Mouse (Mus musculus) kidney, postnatal 0 days (tissue): ENCODE measurements around the gene Gins3. TPM values are rescaled to one million over a fixed set of nuclear protein-coding genes. Genes with fewer than 3 reads are reported as not detected.
"Not testable (repeated sequence)": the region's sequence is repeated elsewhere in the genome, so short reads cannot be mapped to it uniquely, and the experiment has no call there.

Experiments used
- ATAC-seq: fragments of 200-750 bp; cut with Nextera tagmentation; replicated peaks from 2 replicates; pipeline ENCODE4 v1.8.0; 2017; ENCODE audit warnings: low read depth, moderate number of reproducible peaks, moderate TSS enrichment, moderate library complexity; ENCODE audit not compliant: low FRiP score
- DNase-seq: peaks from one replicate; pipeline ENCODE4 v3.0.0-alpha.2; 2016; ENCODE audit warnings: low spot score
- H3K27ac ChIP-seq: fragments of 300-500 bp; sonication (generic); 2 replicates; pipeline ENCODE4 v1.5.1; 2014; ENCODE audit warnings: mild to moderate bottlenecking
- H3K27me3 ChIP-seq: fragments of 300-500 bp; sonication (generic); 2 replicates; pipeline ENCODE4 v1.6.1; 2014; ENCODE audit warnings: low read length, mixed read lengths; ENCODE audit not compliant: insufficient read depth
- H3K36me3 ChIP-seq: fragments of 300-500 bp; sonication (generic); 2 replicates; pipeline ENCODE4 v1.6.1; 2014; ENCODE audit warnings: low read length, mixed read lengths; ENCODE audit not compliant: insufficient read depth
- H3K4me1 ChIP-seq: fragments of 300-500 bp; sonication (generic); replicated peaks from 2 replicates; pipeline ENCODE4 v1.6.1; 2014; ENCODE audit warnings: antibody characterized with exemption, low read length, mixed read lengths; ENCODE audit not compliant: insufficient read depth
- H3K4me2 ChIP-seq: fragments of 300-500 bp; sonication (generic); 2 replicates; pipeline ENCODE4 v1.6.1; 2014; ENCODE audit warnings: mild to moderate bottlenecking, low read length, moderate library complexity, mixed read lengths
- H3K4me3 ChIP-seq: fragments of 300-500 bp; sonication (generic); replicated peaks from 2 replicates; pipeline ENCODE4 v1.5.1; 2014; ENCODE audit warnings: low read depth, low read length
- H3K9ac ChIP-seq: fragments of 300-500 bp; sonication (generic); 2 replicates; pipeline ENCODE4 v1.6.1; 2014; ENCODE audit warnings: low read depth, low read length
- H3K9me3 ChIP-seq: fragments of 300-500 bp; sonication (generic); replicated peaks from 2 replicates; pipeline ENCODE4 v1.6.1; 2016; ENCODE audit warnings: low read length, inconsistent platforms, mixed read lengths
- CTCF ChIP-seq: IDR thresholded peaks from 2 replicates; pipeline ENCODE4 v1.5.1; 2016; ENCODE audit warnings: antibody characterized with exemption, low read depth, mild to moderate bottlenecking, moderate library complexity
- WGBS: fragments of 180-500 bp; shearing (Covaris S2); extraction: QIAGEN DNeasy Blood & Tissue Kit; methylation state at CpG from one replicate; pipeline ENCODE4 v1.1.7; 2014; 5-methylcytosine and 5-hydroxymethylcytosine counted together
- polyA plus RNA-seq: library from polyadenylated mRNA; unstranded; fragments of >200 nt; fragmentation: Nextera tagmentation; extraction: Ambion mirVana; gene quantifications from 2 replicates; pipeline ENCODE4 v1.2.1, GENCODE M21; 2015

Gene Gins3
- polyA plus RNA-seq, 1 experiment from 2014 or later, result 9.9 TPM

- no peaks in the 10 kb centered on the region for H3K36me3 ChIP-seq
Observed at GRCm38 (mm10) chr8:95595131-95595530, 38.1 kb upstream of the Gins3 start.

GRCm38 (mm10) chr8:95596841-95597241, 36.4 kb upstream of the Gins3 start:
- H3K36me3 ChIP-seq, result no peaks in the 10 kb centered on the region
- no peak overlapping the region for H3K4me2 ChIP-seq
- ATAC-seq (no peak), DNase-seq (no peak)
- 56% methylated on average over 4 of the region's 4 CpGs for WGBS
- H3K9ac ChIP-seq, result no peak overlapping the region
- no peak overlapping the region for H3K4me3 ChIP-seq
- H3K4me1 ChIP-seq, result no peaks in the 10 kb centered on the region
- no peaks in the 10 kb centered on the region for H3K27me3 ChIP-seq
- TF ChIP-seq CTCF, result no peak
- H3K27ac ChIP-seq, result no peak overlapping the region
- H3K9me3 ChIP-seq, result no peaks in the 10 kb centered on the region

More at GRCm38 (mm10) chr8:95595131-95595530, 38.1 kb upstream of the Gins3 start:
- H3K9ac ChIP-seq, result no peak overlapping the region
- H3K27me3 ChIP-seq, result no peaks in the 10 kb centered on the region
- H3K4me3 ChIP-seq, result no peak overlapping the region
- no peak for TF ChIP-seq CTCF
- WGBS, result 82% methylated on average over 14 of the region's 14 CpGs
- H3K9me3 ChIP-seq, result no peaks in the 10 kb centered on the region
- no peak overlapping the region for H3K4me2 ChIP-seq
- no peaks in the 10 kb centered on the region for H3K4me1 ChIP-seq
- ATAC-seq, result no peak
- H3K27ac ChIP-seq, result no peak overlapping the region
- no peak for DNase-seq

GRCm38 (mm10) chr8:95599861-95600260, 33.4 kb upstream of the Gins3 start:
- H3K9me3 ChIP-seq, result no peaks in the 10 kb centered on the region
- ATAC-seq (no peak), DNase-seq (peak; percentile 75)
- TF ChIP-seq CTCF, result peak; percentile 77
- H3K36me3 ChIP-seq, result no peaks in the 10 kb centered on the region
- WGBS, result 10% methylated on average over 11 of the region's 11 CpGs
- no peaks in the 10 kb centered on the region for H3K27me3 ChIP-seq
- no peaks in the 10 kb centered on the region for H3K4me1 ChIP-seq
- H3K4me2 ChIP-seq, result no peak overlapping the region
- H3K4me3 ChIP-seq, result no peak overlapping the region
- H3K27ac ChIP-seq, result no peak overlapping the region
- H3K9ac ChIP-seq, result no peak overlapping the region

- H3K36me3 ChIP-seq, result no peaks in the 10 kb centered on the region
- WGBS, result 83% methylated on average over 15 of the region's 15 CpGs
- H3K9me3 ChIP-seq, result no peaks in the 10 kb centered on the region
- H3K4me2 ChIP-seq, result no peak overlapping the region
- no peak overlapping the region for H3K27ac ChIP-seq
- no peaks in the 10 kb centered on the region for H3K4me1 ChIP-seq
- ATAC-seq (no peak), DNase-seq (no peak)
- no peak overlapping the region for H3K4me3 ChIP-seq
- no peak for TF ChIP-seq CTCF
- no peaks in the 10 kb centered on the region for H3K27me3 ChIP-seq
- no peak overlapping the region for H3K9ac ChIP-seq
Observed at GRCm38 (mm10) chr8:95601306-95601705, 31.9 kb upstream of the Gins3 start.

- ATAC-seq, result no peak
- H3K9ac ChIP-seq, result no peak overlapping the region
- H3K4me2 ChIP-seq, result no peak overlapping the region
Observed at GRCm38 (mm10) chr8:95602168-95602567, 31.1 kb upstream of the Gins3 start.

GRCm38 (mm10) chr8:95606509-95606908, 26.7 kb upstream of the Gins3 start:
- not testable (repeated sequence) for H3K9ac ChIP-seq, H3K27ac ChIP-seq, H3K4me1 ChIP-seq, H3K9me3 ChIP-seq, ATAC-seq, H3K36me3 ChIP-seq, H3K27me3 ChIP-seq, H3K4me2 ChIP-seq, H3K4me3 ChIP-seq
- 19% methylated on average over 4 of the region's 5 CpGs for WGBS
- TF ChIP-seq CTCF, result peak; percentile 61
- DNase-seq, result peak; percentile 29

More at GRCm38 (mm10) chr8:95602168-95602567, 31.1 kb upstream of the Gins3 start:
- peak; percentile 52 for TF ChIP-seq CTCF
- no peaks in the 10 kb centered on the region for H3K9me3 ChIP-seq
- H3K27me3 ChIP-seq, result no peaks in the 10 kb centered on the region
- no peaks in the 10 kb centered on the region for H3K4me1 ChIP-seq
- H3K27ac ChIP-seq, result no peak overlapping the region
- DNase-seq, result no peak
- 75% methylated on average over 2 of the region's 2 CpGs for WGBS
- H3K4me3 ChIP-seq, result no peak overlapping the region
- H3K36me3 ChIP-seq, result no peaks in the 10 kb centered on the region

- H3K4me3 ChIP-seq, result no peak overlapping the region
- no peak overlapping the region for H3K9ac ChIP-seq
- no peaks in the 10 kb centered on the region for H3K36me3 ChIP-seq
- no peak overlapping the region for H3K4me2 ChIP-seq
- TF ChIP-seq CTCF, result no peak
- DNase-seq, result no peak
- H3K4me1 ChIP-seq, result no peaks in the 10 kb centered on the region
- H3K27ac ChIP-seq, result no peak overlapping the region
- ATAC-seq, result no peak
- H3K9me3 ChIP-seq, result no peaks in the 10 kb centered on the region
- no peaks in the 10 kb centered on the region for H3K27me3 ChIP-seq
- WGBS, result 73% methylated on average over 9 of the region's 9 CpGs
Observed at GRCm38 (mm10) chr8:95607210-95607609, 26.0 kb upstream of the Gins3 start.
